Mouse (Mus musculus): Measurements from ENCODE around the gene Fbln7.

- TF ChIP-seq POLR2A (IDR thresholded peaks at IDR 0.05; ENCODE audit: insufficient read length, low read depth): no peak
- no peak for TF ChIP-seq USF1 (IDR thresholded peaks at IDR 0.05; ENCODE audit: low read depth)
- no peak for TF ChIP-seq E2F4 (IDR thresholded peaks at IDR 0.05; ENCODE audit: insufficient read depth)
- TF ChIP-seq POLR2AphosphoS2 (IDR thresholded peaks at IDR 0.05; ENCODE audit: insufficient read length, low read depth): no peak
- TF ChIP-seq MAX (IDR thresholded peaks at IDR 0.05; ENCODE audit: low read depth): no peak
Observed at GRCm38 (mm10) chr2:128902843-128903242, 40.1 kb downstream of the Fbln7 start.
